Mouse (Mus musculus): ENCODE measurements around the gene Tmem9. TPM values are rescaled to one million over a fixed set of nuclear protein-coding genes. Genes with fewer than 3 reads are reported as not detected.

The Tmem9 gene
- total RNA-seq, 2 experiments from 2014 or later = 5.2 to 9.9 TPM

GRCm38 (mm10) chr1:136006292-136006748 lies 1.6 kb upstream of the Tmem9 start, which contains the start of gene Igfn1:
TSS of gene Igfn1 (minus strand) at chr1:136006342.
- peak within 1 kb of the TSS; percentile 73 for H3K4me3 ChIP-seq
- intact Hi-C loops (cut with DNase I) = no loop called here
- peak within 1 kb of the TSS; percentile 84 for H3K27ac ChIP-seq
- no peak for TF ChIP-seq CTCF (IDR thresholded peaks at IDR 0.05)
- peak; percentile 51 for DNase-seq

GRCm38 (mm10) chr1:136008159-136008533 lies 196 bp downstream of the Tmem9 start:
- intact Hi-C loops (cut with DNase I) = no loop called here
- no peak for DNase-seq

GRCm38 (mm10) chr1:136010247-136010646 lies 2.3 kb downstream of the Tmem9 start:
- no peak overlapping the region for H3K4me3 ChIP-seq
- intact Hi-C loops (cut with DNase I) = no loop called here
- DNase-seq = no peak
- no peak for TF ChIP-seq CTCF (IDR thresholded peaks at IDR 0.05)
- no peak overlapping the region for H3K27ac ChIP-seq

More at GRCm38 (mm10) chr1:136008159-136008533, 196 bp downstream of the Tmem9 start:
- no peak for TF ChIP-seq CTCF (IDR thresholded peaks at IDR 0.05)
- Histone ChIP-seq H3K27ac (peak overlapping the region; percentile 84), H3K4me3 (peak overlapping the region; percentile 73)

- TF ChIP-seq CTCF (IDR thresholded peaks at IDR 0.05) = no peak
- no peak overlapping the region for H3K27ac ChIP-seq
- intact Hi-C loops (cut with DNase I) = no loop called here
- no peak for DNase-seq
- H3K4me3 ChIP-seq = no peak overlapping the region
Measured at GRCm38 (mm10) chr1:136013513-136013912, 5.6 kb downstream of the Tmem9 start.

GRCm38 (mm10) chr1:136014796-136015502 lies 7.0 kb downstream of the Tmem9 start:
- Histone ChIP-seq H3K27ac (no peak overlapping the region), H3K4me3 (no peak overlapping the region)
- intact Hi-C loops (cut with DNase I) = loop anchor here (5.0 kb wide), 1 partner anchor 58 kb away; no protein-coding TSS in a partner anchor
- no peak for TF ChIP-seq CTCF (IDR thresholded peaks at IDR 0.05)
- no peak for DNase-seq

- Histone ChIP-seq H3K27ac (peak overlapping the region; percentile 84), H3K4me3 (peak overlapping the region; percentile 97)
- DNase-seq = no peak
Measured at GRCm38 (mm10) chr1:136017307-136017706, 9.4 kb downstream of the Tmem9 start.

GRCm38 (mm10) chr1:136017907-136018313 lies 10.0 kb downstream of the Tmem9 start:
- intact Hi-C loops (cut with DNase I) = loop anchor here (5.0 kb wide), 1 partner anchor 61 kb away; no protein-coding TSS in a partner anchor
- DNase-seq = peak; percentile 94
- peak overlapping the region; percentile 84 for H3K27ac ChIP-seq
- TF ChIP-seq CTCF (IDR thresholded peaks at IDR 0.05) = no peak
- H3K4me3 ChIP-seq = peak overlapping the region; percentile 97

More at GRCm38 (mm10) chr1:136017307-136017706, 9.4 kb downstream of the Tmem9 start:
- intact Hi-C loops (cut with DNase I) = loop anchor here (5.0 kb wide), 1 partner anchor 60 kb away; no protein-coding TSS in a partner anchor
- no peak for TF ChIP-seq CTCF (IDR thresholded peaks at IDR 0.05)

- intact Hi-C loops (cut with DNase I) = loop anchor here (5.0 kb wide), 1 partner anchor 61 kb away; no protein-coding TSS in a partner anchor
- H3K4me3 ChIP-seq = peak overlapping the region; percentile 97
- H3K27ac ChIP-seq = peak overlapping the region; percentile 84
- no peak for TF ChIP-seq CTCF (IDR thresholded peaks at IDR 0.05)
- DNase-seq = peak; percentile 34
Measured at GRCm38 (mm10) chr1:136018390-136019189, 10.6 kb downstream of the Tmem9 start.

- no peak for DNase-seq
- no peak for TF ChIP-seq CTCF (IDR thresholded peaks at IDR 0.05)
- intact Hi-C loops (cut with DNase I) = no loop called here
- Histone ChIP-seq H3K4me3 (no peak overlapping the region), H3K27ac (no peak overlapping the region)
Measured at GRCm38 (mm10) chr1:136030201-136030600, 22.3 kb downstream of the Tmem9 start.

GRCm38 (mm10) chr1:136031697-136032096 lies 23.7 kb downstream of the Tmem9 start:
- intact Hi-C loops (cut with DNase I) = no loop called here
- H3K4me3 ChIP-seq = no peak overlapping the region
- no peak overlapping the region for H3K27ac ChIP-seq
- TF ChIP-seq CTCF (IDR thresholded peaks at IDR 0.05) = no peak
- no peak for DNase-seq

- H3K27ac ChIP-seq = no peak overlapping the region
Measured at GRCm38 (mm10) chr1:136032961-136033360, 25.0 kb downstream of the Tmem9 start.

GRCm38 (mm10) chr1:136038746-136039538 lies 31.0 kb downstream of the Tmem9 start:
- H3K27ac ChIP-seq = no peak overlapping the region
- DNase-seq = no peak
- intact Hi-C loops (cut with DNase I) = no loop called here
- no peak for TF ChIP-seq CTCF (IDR thresholded peaks at IDR 0.05)
- no peak overlapping the region for H3K4me3 ChIP-seq

More at GRCm38 (mm10) chr1:136032961-136033360, 25.0 kb downstream of the Tmem9 start:
- DNase-seq = no peak
- TF ChIP-seq CTCF (IDR thresholded peaks at IDR 0.05) = no peak
- no peak overlapping the region for H3K4me3 ChIP-seq
- intact Hi-C loops (cut with DNase I) = no loop called here

Data from gastrocnemius, adult 2 months (tissue).